Mouse (Mus musculus) liver, embryonic 13.5 days (tissue): ENCODE results near the gene Prpf38b. TPM values are rescaled to one million over a fixed set of nuclear protein-coding genes. Genes with fewer than 3 reads are reported as not detected.
"Not testable (repeated sequence)": the region's sequence is repeated elsewhere in the genome, so short reads cannot be mapped to it uniquely, and the experiment has no call there.

Experiments
- ATAC-seq: fragments of 200-750 bp; cut with Nextera tagmentation; 2 replicates; pipeline ENCODE4 v1.8.0; 2017; ENCODE audit warnings: low read depth, mild to moderate bottlenecking, moderate number of reproducible peaks, moderate library complexity
- DNase-seq: peaks from one replicate; pipeline ENCODE4 v3.0.0; 2022
- H3K27ac ChIP-seq: fragments of 300-500 bp; sonication (generic); 2 replicates; pipeline ENCODE4 v1.5.1; 2015; ENCODE audit warnings: moderate library complexity, mild to moderate bottlenecking, inconsistent platforms
- H3K27me3 ChIP-seq: fragments of 300-500 bp; sonication (generic); 2 replicates; pipeline ENCODE4 v1.6.1; 2015; ENCODE audit warnings: mild to moderate bottlenecking, inconsistent platforms
- H3K36me3 ChIP-seq: fragments of 300-500 bp; sonication (generic); 2 replicates; pipeline ENCODE4 v1.6.1; 2015; ENCODE audit warnings: mild to moderate bottlenecking, inconsistent platforms
- H3K4me1 ChIP-seq: fragments of 300-500 bp; sonication (generic); replicated peaks from 2 replicates; pipeline ENCODE4 v1.6.1; 2015; ENCODE audit warnings: inconsistent platforms
- H3K4me2 ChIP-seq: fragments of 300-500 bp; sonication (generic); 2 replicates; pipeline ENCODE4 v1.6.1; 2015; ENCODE audit warnings: inconsistent platforms, mild to moderate bottlenecking, moderate library complexity
- H3K4me3 ChIP-seq: fragments of 300-500 bp; sonication (generic); replicated peaks from 2 replicates; pipeline ENCODE4 v1.5.1; 2015; ENCODE audit warnings: mild to moderate bottlenecking, inconsistent platforms
- H3K9ac ChIP-seq: fragments of 300-500 bp; sonication (generic); 2 replicates; pipeline ENCODE4 v1.6.1; 2015; ENCODE audit warnings: mild to moderate bottlenecking, inconsistent platforms
- H3K9me3 ChIP-seq: fragments of 300-500 bp; sonication (generic); replicated peaks from 2 replicates; pipeline ENCODE4 v1.6.1; 2016; ENCODE audit warnings: inconsistent platforms
- WGBS: fragments of 180-500 bp; shearing (Covaris S2); methylation state at CpG from one replicate; pipeline ENCODE4 v1.1.7; 2015; ENCODE audit not compliant: insufficient replicate concordance; 5-methylcytosine and 5-hydroxymethylcytosine counted together
- polyA plus RNA-seq: library from polyadenylated mRNA; unstranded; fragments of >200 nt; fragmentation: Nextera tagmentation; extraction: Ambion mirVana; gene quantifications from 2 replicates; pipeline ENCODE4 v1.2.1, GENCODE M21; 2015

Prpf38b gene
- polyA plus RNA-seq, 1 experiment from 2014 or later, result 37.9 TPM

DNA sequence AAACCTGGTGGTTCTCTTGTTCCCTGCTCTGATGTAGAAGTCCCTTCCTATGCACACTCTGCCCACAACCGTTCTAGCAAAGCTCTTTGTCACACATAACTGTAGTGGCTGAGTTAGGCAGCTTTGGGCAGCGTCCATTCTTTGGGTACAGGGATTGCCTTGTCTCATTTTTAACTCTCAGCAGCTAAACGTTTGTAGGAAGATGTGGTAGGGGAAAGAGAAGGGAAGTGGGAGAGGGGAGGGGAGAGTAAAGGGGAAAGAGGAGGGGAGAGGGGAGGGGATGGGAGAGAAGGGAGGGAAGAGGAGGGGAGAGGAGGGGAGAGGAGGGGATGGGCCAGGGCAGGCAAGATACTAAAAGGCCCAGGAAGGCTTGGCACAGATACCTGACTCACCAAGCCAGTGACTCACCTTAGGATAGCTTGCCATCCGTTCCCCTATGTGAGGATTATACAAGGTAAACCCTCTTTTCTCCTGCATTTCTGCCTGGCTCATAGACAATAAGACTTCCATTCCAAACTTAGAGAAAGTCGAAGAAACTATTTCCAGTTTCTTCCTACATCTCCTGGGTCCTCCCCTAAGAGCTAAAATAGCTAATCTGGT is 31.6 kb downstream of the Prpf38b start:
- H3K27me3 ChIP-seq, result no peaks in the 10 kb centered on the region
- no peak for ATAC-seq
- no peak overlapping the region for H3K9ac ChIP-seq
- no peaks in the 10 kb centered on the region for H3K9me3 ChIP-seq
- H3K4me2 ChIP-seq, result no peak overlapping the region
- H3K4me3 ChIP-seq, result no peak overlapping the region
- WGBS, result 38% methylated on average over 5 of the region's 5 CpGs
- DNase-seq, result no peak
- H3K27ac ChIP-seq, result no peak overlapping the region
- peaks cover 14% of the 10 kb centered on the region for H3K4me1 ChIP-seq
- no peaks in the 10 kb centered on the region for H3K36me3 ChIP-seq

DNA sequence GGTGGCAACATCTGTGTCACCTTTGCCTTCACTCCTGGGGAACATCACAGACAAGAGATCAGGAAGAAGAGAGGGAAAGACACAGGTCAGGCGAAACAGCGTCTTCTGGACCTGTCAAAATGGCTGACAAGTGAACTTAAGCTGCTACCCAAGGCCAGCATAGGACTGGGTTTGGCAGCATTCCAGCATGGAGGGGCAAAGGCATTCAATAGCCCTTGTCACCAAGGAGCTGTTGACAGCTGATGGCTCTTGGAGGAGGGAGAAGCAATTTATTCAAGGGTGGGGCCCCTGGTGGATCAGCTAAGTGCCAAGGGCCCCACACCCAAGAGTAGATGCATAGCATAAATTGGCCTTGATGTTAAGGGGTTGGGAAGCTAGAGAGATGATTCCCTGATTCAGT is 32.4 kb downstream of the Prpf38b start:
- no peak overlapping the region for H3K4me2 ChIP-seq
- no peak overlapping the region for H3K9ac ChIP-seq
- no peaks in the 10 kb centered on the region for H3K9me3 ChIP-seq
- ATAC-seq (no peak), DNase-seq (no peak)
- H3K4me3 ChIP-seq, result no peak overlapping the region
- H3K36me3 ChIP-seq, result no peaks in the 10 kb centered on the region
- no peak overlapping the region for H3K27ac ChIP-seq
- WGBS, result 77% methylated on average over 2 of the region's 2 CpGs
- H3K27me3 ChIP-seq, result no peaks in the 10 kb centered on the region
- H3K4me1 ChIP-seq, result peaks cover 11% of the 10 kb centered on the region

DNA sequence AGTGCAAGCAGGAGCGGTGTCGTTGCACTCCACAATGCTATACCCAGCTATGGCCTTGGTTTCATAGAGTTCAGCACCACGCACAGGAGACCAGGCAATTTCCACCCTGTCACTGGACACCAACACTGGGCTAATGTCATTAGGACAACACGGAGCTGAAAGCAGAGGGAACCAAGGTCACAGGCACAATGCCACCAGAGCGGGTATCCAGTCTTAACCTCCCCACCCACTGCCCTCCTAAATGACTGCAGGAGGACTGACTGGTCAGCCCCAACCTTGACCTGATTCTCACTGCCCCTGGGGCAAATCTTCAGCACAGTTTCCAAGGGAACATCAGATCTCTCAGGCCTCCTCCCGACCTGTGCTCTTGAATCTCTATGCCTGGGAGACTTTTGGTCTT is 40.9 kb downstream of the Prpf38b start:
- DNase-seq, result no peak

DNA sequence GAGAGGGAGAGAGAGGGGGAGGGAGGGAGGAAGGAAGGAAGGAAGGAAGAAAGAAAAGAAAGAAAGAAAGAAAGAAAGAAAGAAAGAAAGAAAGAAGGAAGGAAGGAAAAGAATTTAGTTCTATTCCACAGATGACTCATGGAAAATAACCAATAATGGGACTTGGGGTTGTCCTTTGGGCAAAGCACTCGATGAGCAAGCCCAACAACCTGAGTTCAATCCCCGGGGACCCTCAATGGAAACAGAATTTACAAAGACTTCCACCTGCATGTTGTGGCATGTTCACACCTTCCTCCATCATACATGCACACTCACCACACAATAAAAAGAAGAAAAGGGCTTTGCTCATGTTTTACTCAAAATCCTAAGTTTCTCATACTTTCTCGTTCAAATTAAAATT is 44.1 kb downstream of the Prpf38b start:
- H3K4me3 ChIP-seq, result no peak overlapping the region
- DNase-seq (no peak), ATAC-seq (no peak)
- H3K36me3 ChIP-seq, result no peaks in the 10 kb centered on the region
- 63% methylated on average over 3 of the region's 3 CpGs for WGBS
- no peak overlapping the region for H3K4me2 ChIP-seq
- H3K4me1 ChIP-seq, result no peaks in the 10 kb centered on the region
- H3K27ac ChIP-seq, result no peak overlapping the region
- no peaks in the 10 kb centered on the region for H3K27me3 ChIP-seq
- no peak overlapping the region for H3K9ac ChIP-seq
- no peaks in the 10 kb centered on the region for H3K9me3 ChIP-seq

More for the DNA sequence above, 40.9 kb downstream of the Prpf38b start:
- H3K4me1 ChIP-seq, result no peaks in the 10 kb centered on the region
- no peak overlapping the region for H3K9ac ChIP-seq
- H3K4me2 ChIP-seq, result no peak overlapping the region
- no peaks in the 10 kb centered on the region for H3K27me3 ChIP-seq
- H3K9me3 ChIP-seq, result no peaks in the 10 kb centered on the region
- H3K36me3 ChIP-seq, result no peaks in the 10 kb centered on the region
- no peak for ATAC-seq
- H3K4me3 ChIP-seq, result no peak overlapping the region
- WGBS, result 71% methylated on average over 6 of the region's 6 CpGs
- H3K27ac ChIP-seq, result no peak overlapping the region

DNA sequence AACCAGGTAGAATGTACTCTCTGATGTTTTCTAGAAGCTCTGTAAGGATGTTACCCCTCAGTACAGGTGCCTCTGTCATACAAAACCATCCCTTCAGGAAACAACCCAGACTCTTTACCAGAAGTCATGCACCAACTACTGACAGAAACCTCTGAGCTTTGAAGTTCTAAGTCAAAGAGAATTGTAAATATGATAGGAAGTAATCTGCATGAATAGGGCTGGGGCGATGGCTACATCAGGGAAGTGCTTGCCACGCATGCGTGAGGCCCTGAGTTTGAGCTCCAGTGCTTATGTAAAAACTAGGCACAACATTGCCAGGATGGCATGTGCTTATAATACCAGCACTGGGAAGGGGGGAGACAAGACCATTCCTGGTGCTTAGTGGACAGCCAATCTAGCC is 45.9 kb downstream of the Prpf38b start:
- Histone ChIP-seq H3K9ac (no peak overlapping the region), H3K4me3 (no peak overlapping the region), H3K27ac (no peak overlapping the region), H3K36me3 (no peaks in the 10 kb centered on the region), H3K9me3 (no peaks in the 10 kb centered on the region), H3K27me3 (no peaks in the 10 kb centered on the region), H3K4me2 (no peak overlapping the region), H3K4me1 (no peaks in the 10 kb centered on the region)
- DNase-seq (no peak), ATAC-seq (no peak)
- 79% methylated on average over 3 of the region's 3 CpGs for WGBS

DNA sequence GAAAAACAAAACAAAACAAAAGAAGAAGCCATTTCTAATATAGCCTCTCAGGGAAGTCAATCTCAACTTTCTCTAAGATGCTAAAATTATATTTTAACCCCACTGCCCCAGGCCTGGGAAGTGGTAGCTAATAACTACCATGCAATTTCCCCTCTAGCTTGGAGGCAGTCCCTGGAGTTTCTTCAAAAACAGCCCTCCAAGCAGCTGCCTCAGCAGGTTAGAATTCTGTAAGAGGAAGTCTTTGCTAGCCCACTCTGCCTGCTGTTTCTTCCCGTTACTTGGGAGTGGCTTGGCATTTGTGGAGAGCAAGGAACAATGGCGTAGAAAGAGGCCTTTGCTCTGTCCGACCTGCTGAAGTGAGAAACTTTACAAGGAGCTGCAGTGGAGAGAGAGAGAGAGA is 46.4 kb downstream of the Prpf38b start:
- Histone ChIP-seq H3K36me3 (no peaks in the 10 kb centered on the region), H3K4me2 (no peak overlapping the region), H3K27me3 (no peaks in the 10 kb centered on the region), H3K9me3 (no peaks in the 10 kb centered on the region), H3K27ac (no peak overlapping the region), H3K4me1 (no peaks in the 10 kb centered on the region), H3K9ac (no peak overlapping the region), H3K4me3 (no peak overlapping the region)
- ATAC-seq (no peak), DNase-seq (no peak)
- WGBS, result 39% methylated on average over 3 of the region's 3 CpGs

DNA sequence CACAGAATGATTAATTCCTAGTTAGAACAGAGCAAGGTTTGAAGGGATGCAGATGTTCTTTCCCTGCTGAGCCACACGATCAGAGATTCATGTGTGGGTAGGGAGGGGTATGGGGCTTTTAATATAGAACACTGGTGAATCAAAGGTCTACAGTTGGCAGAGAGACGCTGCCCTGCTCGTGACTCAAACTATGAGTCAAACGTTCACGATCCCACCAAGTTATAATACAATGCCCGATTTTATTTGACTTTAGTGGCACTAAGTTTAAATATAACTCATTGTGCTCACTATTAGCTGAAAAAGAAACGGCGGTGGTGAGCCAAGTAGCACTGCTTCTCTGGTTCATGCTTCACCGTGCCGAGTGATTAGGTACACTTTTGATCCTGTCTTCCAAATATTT is 48.4 kb downstream of the Prpf38b start:
- WGBS, result 80% methylated on average over 10 of the region's 10 CpGs
- Histone ChIP-seq H3K4me1 (no peaks in the 10 kb centered on the region), H3K27ac (no peak overlapping the region), H3K4me2 (no peak overlapping the region), H3K9me3 (no peaks in the 10 kb centered on the region), H3K9ac (no peak overlapping the region), H3K36me3 (no peaks in the 10 kb centered on the region), H3K27me3 (no peaks in the 10 kb centered on the region), H3K4me3 (no peak overlapping the region)
- DNase-seq (no peak), ATAC-seq (no peak)

DNA sequence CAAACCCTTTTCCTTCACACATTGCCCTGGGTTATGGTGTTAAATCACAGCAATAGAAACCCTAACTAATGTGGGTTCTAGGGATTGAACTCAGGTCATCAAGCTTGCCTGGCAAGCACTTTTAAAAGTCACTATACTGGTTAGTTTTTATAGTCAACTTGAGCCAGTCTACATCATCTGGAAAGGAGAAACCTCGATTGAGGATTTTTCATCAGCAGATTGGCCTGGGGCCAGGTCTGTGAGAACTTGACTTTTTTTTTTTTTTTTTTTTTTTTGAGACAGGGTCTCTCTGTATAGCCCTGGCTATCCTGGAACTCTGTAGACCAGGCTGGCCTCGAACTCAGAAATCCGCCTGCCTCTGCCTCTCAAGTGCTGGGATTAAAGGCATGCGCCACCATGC is 49.2 kb downstream of the Prpf38b start:
- not testable (repeated sequence) for H3K36me3 ChIP-seq, H3K9ac ChIP-seq, ATAC-seq, H3K27ac ChIP-seq, H3K27me3 ChIP-seq, H3K4me2 ChIP-seq, H3K4me1 ChIP-seq, H3K9me3 ChIP-seq, H3K4me3 ChIP-seq, DNase-seq
- 69% methylated on average over 4 of the region's 4 CpGs for WGBS

DNA sequence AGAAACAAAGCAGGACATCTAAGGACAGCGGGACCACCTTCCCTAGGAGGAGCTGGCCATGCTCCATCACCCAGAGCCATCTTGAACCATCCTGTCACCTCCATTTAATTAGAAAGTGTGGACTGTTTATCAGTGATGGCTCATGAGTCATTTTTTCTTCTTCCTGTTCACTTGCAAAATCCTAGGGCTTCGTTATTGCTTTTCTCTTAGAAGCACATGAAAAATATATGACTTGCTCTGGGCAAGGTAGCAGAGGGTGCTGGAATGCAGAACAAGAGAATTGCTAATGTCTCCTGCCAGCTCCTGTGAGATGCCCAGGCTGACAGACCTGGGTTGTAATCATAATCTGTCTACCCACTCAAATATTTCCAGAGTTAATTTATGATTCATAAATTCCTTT is 50.7 kb downstream of the Prpf38b start:
- no peak for ATAC-seq
- WGBS, result 58% methylated on average over 2 of the region's 2 CpGs

DNA sequence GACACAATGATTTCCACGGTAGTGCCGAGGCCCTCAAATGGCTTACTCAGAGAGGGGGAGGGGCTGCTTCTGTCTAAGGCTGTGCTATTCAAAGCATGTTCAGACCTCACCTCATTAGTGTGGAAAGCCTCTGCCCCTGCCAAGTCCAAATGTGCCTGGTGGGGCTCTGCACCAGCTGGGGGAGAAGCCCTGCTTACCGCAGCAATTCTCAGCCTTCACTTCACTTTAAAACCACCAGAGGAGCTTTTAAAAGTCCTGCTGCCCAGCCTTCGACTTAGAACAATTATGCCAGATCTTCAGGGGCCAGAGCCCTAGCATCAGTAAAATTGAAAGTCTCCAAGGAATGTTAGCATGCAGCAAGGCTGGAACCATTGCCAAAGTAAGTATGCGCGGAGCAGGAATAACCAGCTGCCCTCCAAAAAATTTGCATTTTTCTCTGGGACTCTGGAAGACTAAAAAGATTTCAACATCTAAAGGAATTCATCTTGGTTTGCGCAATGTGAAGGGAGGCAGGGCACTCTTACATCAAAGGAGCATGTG is 53.2 kb downstream of the Prpf38b start:
- Histone ChIP-seq H3K4me3 (no peak overlapping the region), H3K36me3 (no peaks in the 10 kb centered on the region), H3K4me2 (no peak overlapping the region), H3K27me3 (no peaks in the 10 kb centered on the region), H3K27ac (no peak overlapping the region), H3K9me3 (no peaks in the 10 kb centered on the region), H3K4me1 (peaks cover 8% of the 10 kb centered on the region), H3K9ac (no peak overlapping the region)
- 56% methylated on average over 7 of the region's 7 CpGs for WGBS
- DNase-seq (no peak), ATAC-seq (no peak)

More for the DNA sequence above, 50.7 kb downstream of the Prpf38b start:
- Histone ChIP-seq H3K4me1 (peaks cover 1% of the 10 kb centered on the region; the same call in 1 of the 2 replicates), H3K4me2 (no peak overlapping the region), H3K27me3 (no peaks in the 10 kb centered on the region), H3K4me3 (no peak overlapping the region), H3K27ac (no peak overlapping the region), H3K36me3 (no peaks in the 10 kb centered on the region), H3K9me3 (no peaks in the 10 kb centered on the region), H3K9ac (no peak overlapping the region)
- no peak for DNase-seq

DNA sequence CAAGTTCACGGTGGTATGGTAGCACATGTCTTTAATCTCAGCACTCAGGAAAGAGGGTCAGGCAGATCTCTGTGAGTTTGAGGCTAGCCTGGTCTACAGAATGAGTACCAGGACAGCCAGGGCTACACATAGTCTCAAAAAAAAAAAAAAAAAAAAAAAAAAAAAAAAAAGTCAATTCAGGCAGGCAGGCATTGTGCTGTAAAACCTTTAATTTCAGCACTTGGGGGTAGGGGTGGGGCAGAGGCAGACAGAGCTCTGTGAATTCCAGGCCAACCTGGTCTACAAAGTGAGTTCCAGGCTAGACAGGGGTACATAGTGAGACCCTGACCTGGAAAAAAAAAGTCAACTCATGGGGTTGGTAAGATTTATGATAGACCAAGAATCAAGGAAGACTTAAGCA is 53.8 kb downstream of the Prpf38b start:
- no peaks in the 10 kb centered on the region for H3K36me3 ChIP-seq
- H3K27ac ChIP-seq, result no peak overlapping the region
- DNase-seq, result no peak
- no peak overlapping the region for H3K4me2 ChIP-seq
- H3K4me3 ChIP-seq, result no peak overlapping the region
- no peaks in the 10 kb centered on the region for H3K27me3 ChIP-seq
- WGBS, result 40% methylated on average over 1 of the region's 1 CpGs
- H3K9ac ChIP-seq, result no peak overlapping the region
- H3K9me3 ChIP-seq, result no peaks in the 10 kb centered on the region
- no peak for ATAC-seq
- H3K4me1 ChIP-seq, result peaks cover 8% of the 10 kb centered on the region

DNA sequence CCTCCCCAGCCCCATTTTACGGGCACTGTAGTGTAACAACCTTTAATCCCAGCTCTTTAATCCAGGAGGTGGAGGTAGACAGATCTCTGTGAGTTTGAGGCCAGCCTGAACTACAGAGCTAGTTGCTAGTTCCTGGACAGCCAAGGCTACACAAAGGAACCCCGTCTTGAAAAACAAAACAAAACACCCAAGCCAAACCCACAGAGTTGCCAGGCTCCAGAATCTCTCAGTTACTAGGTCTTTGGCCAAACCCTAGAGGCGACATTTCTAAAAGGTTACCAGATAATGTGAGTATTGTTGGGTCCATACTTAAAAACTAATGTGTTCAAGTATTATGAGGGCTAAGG is 54.4 kb downstream of the Prpf38b start:
- Histone ChIP-seq H3K27ac (no peak overlapping the region), H3K36me3 (no peaks in the 10 kb centered on the region), H3K4me1 (peaks cover 8% of the 10 kb centered on the region), H3K4me3 (no peak overlapping the region), H3K4me2 (no peak overlapping the region), H3K27me3 (no peaks in the 10 kb centered on the region), H3K9ac (no peak overlapping the region), H3K9me3 (no peaks in the 10 kb centered on the region)
- no peak for DNase-seq
- ATAC-seq, result no peak
- 50% methylated on average over 3 of the region's 3 CpGs for WGBS
